Mouse (Mus musculus) midbrain, embryonic 15.5 days (tissue): ENCODE measurements at regions not wholly inside any gene's neighbourhood (a gene's known extent, or its start where the extent isn't known, plus 50 kb on each side); places are given as distances from the start of the nearest gene placed in this dataset.
"Not testable (repeated sequence)": the region's sequence is repeated elsewhere in the genome, so short reads cannot be mapped to it uniquely, and the experiment has no call there.

Experiments
- ATAC-seq: fragments of 200-750 bp; cut with Nextera tagmentation; replicated peaks from 2 replicates; pipeline ENCODE4 v1.8.0; 2017; ENCODE audit warnings: moderate TSS enrichment
- H3K27ac ChIP-seq: fragments of 300-500 bp; sonication (generic); 2 replicates; pipeline ENCODE4 v1.5.1; 2015; ENCODE audit warnings: mild to moderate bottlenecking, inconsistent platforms
- H3K27me3 ChIP-seq: fragments of 300-500 bp; sonication (generic); replicated peaks from 2 replicates; pipeline ENCODE4 v1.6.1; 2015; ENCODE audit warnings: inconsistent platforms
- H3K36me3 ChIP-seq: fragments of 300-500 bp; sonication (generic); replicated peaks from 2 replicates; pipeline ENCODE4 v1.6.1; 2015; ENCODE audit warnings: inconsistent platforms
- H3K4me1 ChIP-seq: fragments of 300-500 bp; sonication (generic); 2 replicates; pipeline ENCODE4 v1.6.1; 2015; ENCODE audit warnings: inconsistent platforms
- H3K4me2 ChIP-seq: fragments of 300-500 bp; sonication (generic); 2 replicates; pipeline ENCODE4 v1.6.1; 2015; ENCODE audit warnings: inconsistent platforms, mild to moderate bottlenecking, moderate library complexity
- H3K4me3 ChIP-seq: fragments of 300-500 bp; sonication (generic); 2 replicates; pipeline ENCODE4 v1.5.1; 2015; ENCODE audit warnings: mild to moderate bottlenecking, inconsistent platforms
- H3K9ac ChIP-seq: fragments of 300-500 bp; sonication (generic); 2 replicates; pipeline ENCODE4 v1.6.1; 2015; ENCODE audit warnings: mild to moderate bottlenecking, inconsistent platforms
- H3K9me3 ChIP-seq: fragments of 300-500 bp; sonication (generic); 2 replicates; pipeline ENCODE4 v1.6.1; 2016; ENCODE audit warnings: inconsistent platforms
- WGBS: fragments of 180-500 bp; shearing (Covaris S2); methylation state at CpG from one replicate; pipeline ENCODE4 v1.1.7; 2015; ENCODE audit warnings: mixed read lengths; 5-methylcytosine and 5-hydroxymethylcytosine counted together

GRCm38 (mm10) chr8:31638417-31638816 lies 1790.1 kb upstream of the 5930422O12Rik start:
- Histone ChIP-seq H3K36me3 (no peaks in the 10 kb centered on the region), H3K9ac (no peak overlapping the region), H3K27me3 (no peaks in the 10 kb centered on the region), H3K9me3 (no peaks in the 10 kb centered on the region), H3K4me3 (no peak overlapping the region), H3K4me2 (no peak overlapping the region), H3K27ac (no peak overlapping the region), H3K4me1 (no peaks in the 10 kb centered on the region)
- WGBS: 77% methylated on average over 3 of the region's 3 CpGs
- ATAC-seq: no peak

GRCm38 (mm10) chr8:31663717-31664116 lies 1764.8 kb upstream of the 5930422O12Rik start:
- Histone ChIP-seq H3K9me3 (no peaks in the 10 kb centered on the region), H3K9ac (no peak overlapping the region), H3K4me3 (no peak overlapping the region), H3K27me3 (no peaks in the 10 kb centered on the region), H3K27ac (no peak overlapping the region), H3K4me2 (no peak overlapping the region), H3K4me1 (no peaks in the 10 kb centered on the region), H3K36me3 (no peaks in the 10 kb centered on the region)
- ATAC-seq: no peak

GRCm38 (mm10) chr8:31665485-31665884 lies 1763.0 kb upstream of the 5930422O12Rik start:
- 76% methylated on average over 4 of the region's 4 CpGs for WGBS
- no peak overlapping the region for H3K9ac ChIP-seq
- ATAC-seq: no peak
- no peak overlapping the region for H3K4me2 ChIP-seq
- H3K4me1 ChIP-seq: no peaks in the 10 kb centered on the region
- H3K27ac ChIP-seq: no peak overlapping the region
- no peaks in the 10 kb centered on the region for H3K9me3 ChIP-seq
- no peaks in the 10 kb centered on the region for H3K36me3 ChIP-seq
- no peaks in the 10 kb centered on the region for H3K27me3 ChIP-seq
- no peak overlapping the region for H3K4me3 ChIP-seq

- 83% methylated on average over 2 of the region's 2 CpGs for WGBS
- Histone ChIP-seq H3K4me3 (no peak overlapping the region), H3K4me2 (no peak overlapping the region), H3K27me3 (no peaks in the 10 kb centered on the region), H3K4me1 (no peaks in the 10 kb centered on the region), H3K9me3 (no peaks in the 10 kb centered on the region), H3K9ac (no peak overlapping the region), H3K27ac (no peak overlapping the region), H3K36me3 (no peaks in the 10 kb centered on the region)
- ATAC-seq: no peak
These were observed 1724.3 kb upstream of the 5930422O12Rik start for GRCm38 (mm10) chr8:31704168-31704567.

- Histone ChIP-seq H3K27ac (no peak overlapping the region), H3K4me3 (no peak overlapping the region), H3K9ac (no peak overlapping the region), H3K9me3 (no peaks in the 10 kb centered on the region), H3K36me3 (no peaks in the 10 kb centered on the region), H3K27me3 (no peaks in the 10 kb centered on the region), H3K4me2 (no peak overlapping the region), H3K4me1 (no peaks in the 10 kb centered on the region)
- ATAC-seq: no peak
- 81% methylated on average over 15 of the region's 15 CpGs for whole genome bisulfite sequencing
These were observed 1715.0 kb upstream of the 5930422O12Rik start for GRCm38 (mm10) chr8:31713321-31714076.

- Histone ChIP-seq H3K4me1 (no peaks in the 10 kb centered on the region), H3K27ac (no peak overlapping the region), H3K4me3 (no peak overlapping the region), H3K9ac (no peak overlapping the region), H3K4me2 (no peak overlapping the region), H3K36me3 (no peaks in the 10 kb centered on the region), H3K9me3 (no peaks in the 10 kb centered on the region), H3K27me3 (no peaks in the 10 kb centered on the region)
- ATAC-seq: no peak
- 64% methylated on average over 2 of the region's 2 CpGs for WGBS
These were observed 1714.4 kb upstream of the 5930422O12Rik start for GRCm38 (mm10) chr8:31714077-31714458.

- no peak overlapping the region for H3K27ac ChIP-seq
- H3K36me3 ChIP-seq: no peaks in the 10 kb centered on the region
- 75% methylated on average over 3 of the region's 3 CpGs for WGBS
- no peaks in the 10 kb centered on the region for H3K4me1 ChIP-seq
- no peak overlapping the region for H3K9ac ChIP-seq
- H3K4me2 ChIP-seq: no peak overlapping the region
- no peak for ATAC-seq
- H3K27me3 ChIP-seq: no peaks in the 10 kb centered on the region
- H3K9me3 ChIP-seq: no peaks in the 10 kb centered on the region
- no peak overlapping the region for H3K4me3 ChIP-seq
These were observed 1708.5 kb upstream of the 5930422O12Rik start for GRCm38 (mm10) chr8:31720021-31720420.

- H3K9me3 ChIP-seq: no peaks in the 10 kb centered on the region
- no peak overlapping the region for H3K27ac ChIP-seq
- WGBS: 35% methylated on average over 3 of the region's 3 CpGs
- H3K9ac ChIP-seq: no peak overlapping the region
- no peak overlapping the region for H3K4me2 ChIP-seq
- no peaks in the 10 kb centered on the region for H3K4me1 ChIP-seq
- H3K27me3 ChIP-seq: no peaks in the 10 kb centered on the region
- no peak overlapping the region for H3K4me3 ChIP-seq
- ATAC-seq: no peak
- no peaks in the 10 kb centered on the region for H3K36me3 ChIP-seq
These were observed 1707.9 kb upstream of the 5930422O12Rik start for GRCm38 (mm10) chr8:31720585-31720984.

- 87% methylated on average over 3 of the region's 3 CpGs for WGBS
- no peak for ATAC-seq
- H3K4me2 ChIP-seq: no peak overlapping the region
These were observed 1703.1 kb upstream of the 5930422O12Rik start for GRCm38 (mm10) chr8:31725430-31725829.

GRCm38 (mm10) chr8:31735610-31736009 lies 1692.9 kb upstream of the 5930422O12Rik start:
- 83% methylated on average over 2 of the region's 2 CpGs for whole genome bisulfite sequencing

More at GRCm38 (mm10) chr8:31725430-31725829, 1703.1 kb upstream of the 5930422O12Rik start:
- Histone ChIP-seq H3K9me3 (no peaks in the 10 kb centered on the region), H3K9ac (no peak overlapping the region), H3K27me3 (no peaks in the 10 kb centered on the region), H3K4me3 (no peak overlapping the region), H3K27ac (no peak overlapping the region), H3K36me3 (no peaks in the 10 kb centered on the region), H3K4me1 (no peaks in the 10 kb centered on the region)

GRCm38 (mm10) chr8:31737314-31737713 lies 1691.2 kb upstream of the 5930422O12Rik start:
- H3K4me2 ChIP-seq, H3K9me3 ChIP-seq, ATAC-seq, H3K9ac ChIP-seq, H3K27me3 ChIP-seq, H3K4me1 ChIP-seq, H3K36me3 ChIP-seq, H3K27ac ChIP-seq, H3K4me3 ChIP-seq: not testable (repeated sequence)
- WGBS: 91% methylated on average over 6 of the region's 6 CpGs

More at GRCm38 (mm10) chr8:31735610-31736009, 1692.9 kb upstream of the 5930422O12Rik start:
- Histone ChIP-seq H3K9me3 (no peaks in the 10 kb centered on the region), H3K36me3 (no peaks in the 10 kb centered on the region), H3K27ac (no peak overlapping the region), H3K4me2 (no peak overlapping the region), H3K27me3 (no peaks in the 10 kb centered on the region), H3K4me1 (no peaks in the 10 kb centered on the region), H3K4me3 (no peak overlapping the region), H3K9ac (no peak overlapping the region)
- ATAC-seq: no peak

- H3K36me3 ChIP-seq: no peaks in the 10 kb centered on the region
- H3K9me3 ChIP-seq: no peaks in the 10 kb centered on the region
- no peak overlapping the region for H3K9ac ChIP-seq
- H3K4me2 ChIP-seq: no peak overlapping the region
- H3K4me3 ChIP-seq: no peak overlapping the region
- H3K4me1 ChIP-seq: no peaks in the 10 kb centered on the region
- no peak for ATAC-seq
- H3K27me3 ChIP-seq: no peaks in the 10 kb centered on the region
- no peak overlapping the region for H3K27ac ChIP-seq
These were observed 1681.7 kb upstream of the 5930422O12Rik start for GRCm38 (mm10) chr8:31746855-31747254.

GRCm38 (mm10) chr8:31749974-31750373 lies 1678.5 kb upstream of the 5930422O12Rik start:
- WGBS: 63% methylated on average over 2 of the region's 2 CpGs
- H3K9me3 ChIP-seq: no peaks in the 10 kb centered on the region
- H3K36me3 ChIP-seq: no peaks in the 10 kb centered on the region
- H3K9ac ChIP-seq: no peak overlapping the region
- no peaks in the 10 kb centered on the region for H3K4me1 ChIP-seq
- no peak overlapping the region for H3K4me3 ChIP-seq
- ATAC-seq: no peak
- H3K27me3 ChIP-seq: no peaks in the 10 kb centered on the region
- no peak overlapping the region for H3K27ac ChIP-seq
- H3K4me2 ChIP-seq: no peak overlapping the region
